Mouse (Mus musculus): ENCODE data around the gene Flrt3. TPM values are rescaled to one million over a fixed set of nuclear protein-coding genes. Genes with fewer than 3 reads are reported as not detected.
A peak's percentile ranks its signal among the peaks of the same experiment; 100 is the strongest.

Gene Flrt3
- polyA plus RNA-seq, 1 experiment from 2014 or later = 72.8 TPM

DNA sequence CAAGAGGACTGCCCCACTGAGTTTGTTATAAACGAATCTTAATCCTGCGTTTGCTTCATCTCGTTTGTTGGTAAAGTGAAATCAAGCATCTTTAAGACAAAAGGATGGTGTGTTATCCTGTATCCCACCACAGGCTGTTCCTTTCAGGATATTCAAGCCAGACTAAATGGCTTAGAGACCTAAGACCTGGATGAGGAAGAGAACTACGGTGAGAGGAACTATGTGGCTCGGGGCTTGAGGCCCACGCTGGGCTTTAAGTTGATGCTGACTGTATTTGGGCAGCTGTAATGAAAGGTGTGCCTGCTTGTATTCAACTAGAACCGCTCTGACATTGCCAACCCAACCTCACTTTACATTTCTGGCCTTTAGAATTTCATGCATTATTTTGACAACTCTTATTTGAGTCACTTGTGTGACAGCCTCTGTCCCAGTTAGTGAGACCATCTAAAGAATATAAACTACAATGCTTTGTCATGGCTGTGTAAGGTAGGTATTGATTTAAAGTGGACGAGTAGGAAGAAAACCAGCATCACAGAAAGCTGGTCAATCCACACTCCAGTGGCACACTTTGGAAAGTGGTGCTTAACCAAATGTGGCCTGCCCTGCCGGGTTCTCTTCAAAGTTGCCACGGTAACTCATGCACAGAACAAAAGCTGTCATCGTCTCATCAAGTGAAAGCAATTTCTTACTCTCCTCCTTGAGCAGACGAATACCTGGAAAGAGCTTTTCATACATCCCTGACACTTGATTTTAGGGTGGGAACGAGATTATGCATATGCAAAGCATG is 3.8 kb downstream of the Flrt3 start:
- H3K27ac ChIP-seq (replicated peaks; ENCODE audit: low read depth, low read length) = peak overlapping the region; percentile 73
- H3K4me3 ChIP-seq (ENCODE audit: low read depth, low read length) = peak overlapping the region; percentile 25
- peak; percentile 48 for DNase-seq (ENCODE audit: low spot score)
- peak overlapping the region; percentile 43; the same call in 1 of the 2 replicates for H3K9ac ChIP-seq (ENCODE audit: low read length)
- no peaks in the 10 kb centered on the region for H3K27me3 ChIP-seq (ENCODE audit: control insufficient read depth, insufficient read depth, low read length)
- no peak for ATAC-seq (ENCODE audit: insufficient number of reproducible peaks, low FRiP score, low TSS enrichment, low read depth)
- peak overlapping the region; percentile 43 for H3K4me2 ChIP-seq (ENCODE audit: low read depth, severe bottlenecking)
- H3K9me3 ChIP-seq (ENCODE audit: control insufficient read depth, low read length) = no peaks in the 10 kb centered on the region
- WGBS = 44% methylated on average over 13 of the region's 13 CpGs
- peaks cover 13% of the 10 kb centered on the region for H3K4me1 ChIP-seq (ENCODE audit: control insufficient read depth, insufficient read depth, low read length)
- no peaks in the 10 kb centered on the region for H3K36me3 ChIP-seq (ENCODE audit: control insufficient read depth, insufficient read depth, low read length)

DNA sequence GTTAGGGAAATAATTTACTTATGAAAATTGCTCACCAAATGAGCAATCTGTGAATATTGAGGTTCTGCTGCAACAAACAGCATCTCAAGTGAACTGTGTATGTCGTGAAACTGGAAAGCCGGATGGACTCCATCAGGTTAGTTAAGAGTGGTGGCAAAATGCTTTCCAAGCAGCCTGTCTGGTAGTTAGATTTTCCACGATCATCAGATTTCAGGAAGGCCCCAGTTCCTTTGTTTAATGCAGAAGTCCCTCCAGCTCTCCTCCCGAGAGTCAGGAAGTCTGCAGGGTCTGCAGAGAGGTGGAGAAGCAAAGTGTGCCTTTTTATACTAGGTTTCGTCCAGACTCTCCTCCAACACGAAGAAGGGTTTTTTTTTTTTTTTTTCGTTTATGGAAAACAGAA is 4.4 kb downstream of the Flrt3 start:
- H3K36me3 ChIP-seq (ENCODE audit: control insufficient read depth, insufficient read depth, low read length) = no peaks in the 10 kb centered on the region
- H3K4me2 ChIP-seq (ENCODE audit: low read depth, severe bottlenecking) = peak overlapping the region; percentile 43
- ATAC-seq (ENCODE audit: insufficient number of reproducible peaks, low FRiP score, low TSS enrichment, low read depth) (no peak), DNase-seq (ENCODE audit: low spot score) (peak; percentile 41)
- H3K27me3 ChIP-seq (ENCODE audit: control insufficient read depth, insufficient read depth, low read length) = no peaks in the 10 kb centered on the region
- peak overlapping the region; percentile 47; the same call in 1 of the 2 replicates for H3K9ac ChIP-seq (ENCODE audit: low read length)
- 16% methylated on average over 7 of the region's 7 CpGs for WGBS
- H3K9me3 ChIP-seq (ENCODE audit: control insufficient read depth, low read length) = no peaks in the 10 kb centered on the region
- peak overlapping the region; percentile 73 for H3K27ac ChIP-seq (replicated peaks; ENCODE audit: low read depth, low read length)
- 0 out of 2 replicates have a peak overlapping the region, but pooled peaks have one; percentile 25 for H3K4me3 ChIP-seq (ENCODE audit: low read depth, low read length)
- peaks cover 13% of the 10 kb centered on the region for H3K4me1 ChIP-seq (ENCODE audit: control insufficient read depth, insufficient read depth, low read length)

DNA sequence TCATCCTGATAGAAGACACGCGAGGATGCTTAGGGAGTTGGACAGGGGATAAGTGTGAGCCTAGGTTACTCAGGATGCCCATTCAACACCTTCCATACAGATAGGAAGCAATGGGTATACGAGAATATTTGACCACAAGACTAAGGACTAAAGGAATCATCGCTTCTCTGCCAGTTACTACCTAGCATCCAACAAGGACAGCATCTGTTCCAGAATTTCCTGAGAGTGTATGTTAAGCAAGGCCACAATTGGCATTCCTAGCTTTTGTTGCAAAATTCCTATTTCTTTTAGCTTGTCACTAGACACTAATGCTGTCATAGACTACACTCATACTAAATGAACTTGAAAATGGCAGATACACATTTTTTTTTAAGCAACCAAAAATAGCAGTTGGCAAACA is 6.9 kb downstream of the Flrt3 start:
- no peaks in the 10 kb centered on the region for H3K27me3 ChIP-seq (ENCODE audit: control insufficient read depth, insufficient read depth, low read length)
- 85% methylated on average over 4 of the region's 4 CpGs for WGBS
- H3K9ac ChIP-seq (ENCODE audit: low read length) = no peak overlapping the region
- H3K9me3 ChIP-seq (ENCODE audit: control insufficient read depth, low read length) = no peaks in the 10 kb centered on the region
- no peak overlapping the region for H3K27ac ChIP-seq (replicated peaks; ENCODE audit: low read depth, low read length)
- H3K4me3 ChIP-seq (ENCODE audit: low read depth, low read length) = no peak overlapping the region
- no peak for DNase-seq (ENCODE audit: low spot score)
- peaks cover 13% of the 10 kb centered on the region for H3K4me1 ChIP-seq (ENCODE audit: control insufficient read depth, insufficient read depth, low read length)
- H3K4me2 ChIP-seq (ENCODE audit: low read depth, severe bottlenecking) = no peak overlapping the region
- no peak for ATAC-seq (ENCODE audit: insufficient number of reproducible peaks, low FRiP score, low TSS enrichment, low read depth)
- peaks cover 9% of the 10 kb centered on the region; the same call in 1 of the 2 replicates for H3K36me3 ChIP-seq (ENCODE audit: control insufficient read depth, insufficient read depth, low read length)

DNA sequence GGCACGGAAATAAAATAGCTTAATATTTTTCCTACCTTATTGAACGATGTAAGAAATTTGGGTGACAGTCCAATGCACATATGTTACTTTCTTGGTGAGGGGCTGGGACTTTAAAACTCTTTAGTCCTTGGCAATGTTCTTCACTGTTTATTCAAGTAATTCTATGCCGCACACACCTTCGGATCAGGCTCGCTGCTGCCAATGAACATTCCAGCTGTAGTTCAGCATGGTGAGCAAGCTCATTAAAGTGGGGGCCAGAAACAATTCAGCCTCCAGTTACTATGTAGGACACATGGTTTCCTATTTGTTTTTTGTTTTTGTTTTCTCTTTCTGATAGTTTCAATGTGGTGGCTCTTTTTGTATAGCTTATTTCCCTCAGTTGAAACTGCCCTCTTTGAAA is 8.6 kb downstream of the Flrt3 start:
- 79% methylated on average over 5 of the region's 5 CpGs for WGBS
- Histone ChIP-seq H3K27ac (replicated peaks; ENCODE audit: low read depth, low read length) (no peak overlapping the region), H3K27me3 (ENCODE audit: control insufficient read depth, insufficient read depth, low read length) (no peaks in the 10 kb centered on the region), H3K4me2 (ENCODE audit: low read depth, severe bottlenecking) (no peak overlapping the region), H3K36me3 (ENCODE audit: control insufficient read depth, insufficient read depth, low read length) (peaks cover 9% of the 10 kb centered on the region; the same call in 1 of the 2 replicates), H3K4me3 (ENCODE audit: low read depth, low read length) (no peak overlapping the region), H3K4me1 (ENCODE audit: control insufficient read depth, insufficient read depth, low read length) (peaks cover 13% of the 10 kb centered on the region), H3K9me3 (ENCODE audit: control insufficient read depth, low read length) (no peaks in the 10 kb centered on the region), H3K9ac (ENCODE audit: low read length) (no peak overlapping the region)
- ATAC-seq (ENCODE audit: insufficient number of reproducible peaks, low FRiP score, low TSS enrichment, low read depth) = no peak
- no peak for DNase-seq (ENCODE audit: low spot score)

DNA sequence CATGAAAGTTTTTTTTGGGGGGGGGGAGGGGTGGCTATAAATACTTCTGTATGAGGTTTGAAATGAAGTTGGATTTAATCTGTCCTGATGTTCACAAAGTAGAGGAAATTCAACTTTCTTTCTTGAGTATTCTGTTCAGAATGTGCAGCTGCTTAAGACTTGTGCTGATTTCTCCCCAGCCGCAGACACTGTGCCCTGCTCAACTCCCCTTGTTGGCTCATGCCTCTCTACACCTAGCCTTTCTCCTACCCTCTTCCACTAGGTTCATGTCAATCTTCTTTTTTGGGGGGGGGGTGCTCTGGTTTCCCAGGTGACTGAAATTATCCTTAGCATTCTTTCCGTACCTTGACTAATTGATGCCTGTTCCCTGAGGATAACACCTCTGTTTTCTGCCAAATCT is 17.3 kb downstream of the Flrt3 start:
- Histone ChIP-seq H3K4me1 (ENCODE audit: control insufficient read depth, insufficient read depth, low read length) (0 out of 2 replicates have a peak, but pooled peaks cover 3% of the 10 kb centered on the region), H3K4me2 (ENCODE audit: low read depth, severe bottlenecking) (no peak overlapping the region), H3K9me3 (ENCODE audit: control insufficient read depth, low read length) (no peaks in the 10 kb centered on the region), H3K27ac (replicated peaks; ENCODE audit: low read depth, low read length) (no peak overlapping the region), H3K9ac (ENCODE audit: low read length) (no peak overlapping the region), H3K4me3 (ENCODE audit: low read depth, low read length) (no peak overlapping the region), H3K27me3 (ENCODE audit: control insufficient read depth, insufficient read depth, low read length) (no peaks in the 10 kb centered on the region), H3K36me3 (ENCODE audit: control insufficient read depth, insufficient read depth, low read length) (no peaks in the 10 kb centered on the region)
- DNase-seq (ENCODE audit: low spot score) = no peak
- 73% methylated on average over 2 of the region's 2 CpGs for WGBS
- no peak for ATAC-seq (ENCODE audit: insufficient number of reproducible peaks, low FRiP score, low TSS enrichment, low read depth)

GRCm38 (mm10) chr2:140653481-140653880 is 17.8 kb downstream of the Flrt3 start:
- DNase-seq (ENCODE audit: low spot score) (no peak), ATAC-seq (ENCODE audit: insufficient number of reproducible peaks, low FRiP score, low TSS enrichment, low read depth) (no peak)
- H3K9ac ChIP-seq (ENCODE audit: low read length) = no peak overlapping the region
- H3K4me2 ChIP-seq (ENCODE audit: low read depth, severe bottlenecking) = no peak overlapping the region
- H3K9me3 ChIP-seq (ENCODE audit: control insufficient read depth, low read length) = no peaks in the 10 kb centered on the region
- no peaks in the 10 kb centered on the region for H3K36me3 ChIP-seq (ENCODE audit: control insufficient read depth, insufficient read depth, low read length)
- H3K4me3 ChIP-seq (ENCODE audit: low read depth, low read length) = no peak overlapping the region
- 0 out of 2 replicates have a peak, but pooled peaks cover 3% of the 10 kb centered on the region for H3K4me1 ChIP-seq (ENCODE audit: control insufficient read depth, insufficient read depth, low read length)
- H3K27ac ChIP-seq (replicated peaks; ENCODE audit: low read depth, low read length) = no peak overlapping the region
- no peaks in the 10 kb centered on the region for H3K27me3 ChIP-seq (ENCODE audit: control insufficient read depth, insufficient read depth, low read length)

GRCm38 (mm10) chr2:140621730-140622337 is 49.4 kb downstream of the Flrt3 start:
- no peak for DNase-seq (ENCODE audit: low spot score)
- Histone ChIP-seq H3K9me3 (ENCODE audit: control insufficient read depth, low read length) (no peaks in the 10 kb centered on the region), H3K27ac (replicated peaks; ENCODE audit: low read depth, low read length) (no peak overlapping the region), H3K9ac (ENCODE audit: low read length) (no peak overlapping the region), H3K4me3 (ENCODE audit: low read depth, low read length) (no peak overlapping the region), H3K4me1 (ENCODE audit: control insufficient read depth, insufficient read depth, low read length) (no peaks in the 10 kb centered on the region), H3K27me3 (ENCODE audit: control insufficient read depth, insufficient read depth, low read length) (no peaks in the 10 kb centered on the region), H3K4me2 (ENCODE audit: low read depth, severe bottlenecking) (no peak overlapping the region), H3K36me3 (ENCODE audit: control insufficient read depth, insufficient read depth, low read length) (no peaks in the 10 kb centered on the region)
- 77% methylated on average over 2 of the region's 2 CpGs for WGBS
- ATAC-seq (ENCODE audit: insufficient number of reproducible peaks, low FRiP score, low TSS enrichment, low read depth) = no peak

- Histone ChIP-seq H3K4me3 (ENCODE audit: low read depth, low read length) (no peak overlapping the region), H3K36me3 (ENCODE audit: control insufficient read depth, insufficient read depth, low read length) (no peaks in the 10 kb centered on the region), H3K4me1 (ENCODE audit: control insufficient read depth, insufficient read depth, low read length) (no peaks in the 10 kb centered on the region), H3K27me3 (ENCODE audit: control insufficient read depth, insufficient read depth, low read length) (no peaks in the 10 kb centered on the region), H3K4me2 (ENCODE audit: low read depth, severe bottlenecking) (no peak overlapping the region), H3K27ac (replicated peaks; ENCODE audit: low read depth, low read length) (no peak overlapping the region), H3K9ac (ENCODE audit: low read length) (no peak overlapping the region), H3K9me3 (ENCODE audit: control insufficient read depth, low read length) (no peaks in the 10 kb centered on the region)
- ATAC-seq (ENCODE audit: insufficient number of reproducible peaks, low FRiP score, low TSS enrichment, low read depth) = no peak
- WGBS = 93% methylated on average over 2 of the region's 2 CpGs
- DNase-seq (ENCODE audit: low spot score) = no peak
Measured at GRCm38 (mm10) chr2:140615451-140615850, 55.8 kb downstream of the Flrt3 start.
